Mouse (Mus musculus): ENCODE results near the gene Clrn3. TPM values are rescaled to one million over a fixed set of nuclear protein-coding genes. Genes with fewer than 3 reads are reported as not detected.
"Not testable (repeated sequence)": the region's sequence is repeated elsewhere in the genome, so short reads cannot be mapped to it uniquely, and the experiment has no call there.

Gene Clrn3
- polyA plus RNA-seq, 1 experiment: 41.7 TPM

DNA sequence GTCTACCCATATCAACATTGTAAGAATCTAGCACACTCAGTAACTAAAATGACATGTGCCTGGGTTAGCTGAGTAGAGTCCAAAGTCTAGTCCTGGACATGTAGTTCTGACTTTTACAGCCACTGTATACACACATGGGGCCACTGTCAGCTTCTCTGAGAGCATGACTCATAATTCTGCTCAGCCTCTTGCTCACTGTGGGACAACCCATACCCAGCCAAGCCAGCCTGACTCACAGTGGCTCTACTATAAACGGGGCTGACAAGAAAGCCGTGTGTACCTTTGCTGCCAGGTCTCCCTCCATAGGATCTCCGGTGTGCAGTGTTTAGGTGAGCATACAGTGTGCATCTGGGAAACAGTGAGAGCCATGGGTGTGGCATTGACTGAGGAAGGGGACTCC, 19.2 kb downstream of the Clrn3 start:
- Histone ChIP-seq H3K27ac (ENCODE audit: insufficient read depth, low read depth, low read length) (peak overlapping the region; percentile 96), H3K4me1 (ENCODE audit: control insufficient read depth, insufficient read depth, insufficient read length, low read length) (peaks cover 19% of the 10 kb centered on the region), H3K36me3 (ENCODE audit: control insufficient read depth, insufficient read depth, low read length) (peaks cover 25% of the 10 kb centered on the region), H3K27me3 (ENCODE audit: control insufficient read depth, insufficient read depth, low read length) (no peaks in the 10 kb centered on the region), H3K4me3 (ENCODE audit: low read depth, low read length) (no peak overlapping the region)
- TF ChIP-seq POLR2A (IDR thresholded peaks at IDR 0.05; ENCODE audit: low read depth, low read length): peak; percentile 67; the same call in 1 of the 2 replicates
- no peak for TF ChIP-seq CTCF (IDR thresholded peaks at IDR 0.05; ENCODE audit: extremely low read depth, insufficient read length, insufficient replicate concordance, low read depth, low read length)
- WGBS: 24% methylated on average over 3 of the region's 3 CpGs

DNA sequence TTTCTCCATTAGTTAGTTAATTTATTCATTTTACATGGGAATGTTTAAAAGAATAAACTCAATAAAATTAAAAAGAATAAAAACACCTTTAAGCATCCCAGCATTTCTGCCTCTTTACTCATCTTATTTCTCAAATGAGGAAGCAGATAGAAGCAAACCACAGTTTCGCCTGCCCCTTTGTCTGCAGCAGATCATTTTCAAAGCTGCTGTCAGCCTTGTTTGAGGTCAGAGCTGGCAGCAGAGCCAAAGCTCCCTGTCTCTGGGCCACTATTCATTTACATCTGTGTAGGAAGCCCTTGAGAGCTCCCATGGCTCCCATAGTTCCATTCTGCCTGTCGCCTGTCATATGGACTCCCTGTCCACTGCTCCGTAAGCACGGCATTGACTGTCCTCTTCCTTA, 19.9 kb downstream of the Clrn3 start:
- TF ChIP-seq POLR2A (IDR thresholded peaks at IDR 0.05; ENCODE audit: low read depth, low read length) (no peak), CTCF (IDR thresholded peaks at IDR 0.05; ENCODE audit: extremely low read depth, insufficient read length, insufficient replicate concordance, low read depth, low read length) (no peak)
- Histone ChIP-seq H3K4me3 (ENCODE audit: low read depth, low read length) (no peak overlapping the region), H3K4me1 (ENCODE audit: control insufficient read depth, insufficient read depth, insufficient read length, low read length) (peaks cover 19% of the 10 kb centered on the region), H3K27ac (ENCODE audit: insufficient read depth, low read depth, low read length) (peak overlapping the region; percentile 85), H3K27me3 (ENCODE audit: control insufficient read depth, insufficient read depth, low read length) (no peaks in the 10 kb centered on the region), H3K36me3 (ENCODE audit: control insufficient read depth, insufficient read depth, low read length) (peaks cover 19% of the 10 kb centered on the region)
- 77% methylated on average over 4 of the region's 4 CpGs for WGBS

DNA sequence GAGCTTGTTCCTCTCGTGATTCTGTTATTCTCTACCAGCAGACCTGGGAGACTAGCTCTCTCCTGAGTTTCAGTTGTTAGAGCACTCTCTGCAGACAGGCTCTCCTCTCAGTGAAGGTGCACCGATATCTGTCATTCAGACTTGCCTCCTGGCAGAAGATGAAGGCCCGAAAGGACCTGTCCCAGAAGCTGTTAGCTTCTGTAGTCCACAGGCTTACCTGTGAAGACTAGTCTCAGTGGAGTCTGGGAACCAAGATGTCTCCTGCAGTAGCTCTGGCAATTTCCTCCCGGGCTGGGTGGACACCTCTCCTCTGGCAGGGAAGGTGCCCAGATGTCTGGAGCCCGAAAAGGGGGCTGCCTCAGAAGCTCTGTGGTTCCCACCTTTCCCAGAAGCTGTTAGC, 21.9 kb downstream of the Clrn3 start:
- H3K36me3 ChIP-seq (ENCODE audit: control insufficient read depth, insufficient read depth, low read length); H3K4me3 ChIP-seq (ENCODE audit: low read depth, low read length); H3K27me3 ChIP-seq (ENCODE audit: control insufficient read depth, insufficient read depth, low read length); H3K27ac ChIP-seq (ENCODE audit: insufficient read depth, low read depth, low read length): not testable (repeated sequence)
- 94% methylated on average over 5 of the region's 5 CpGs for WGBS
- peaks cover 19% of the 10 kb centered on the region for H3K4me1 ChIP-seq (ENCODE audit: control insufficient read depth, insufficient read depth, insufficient read length, low read length)

DNA sequence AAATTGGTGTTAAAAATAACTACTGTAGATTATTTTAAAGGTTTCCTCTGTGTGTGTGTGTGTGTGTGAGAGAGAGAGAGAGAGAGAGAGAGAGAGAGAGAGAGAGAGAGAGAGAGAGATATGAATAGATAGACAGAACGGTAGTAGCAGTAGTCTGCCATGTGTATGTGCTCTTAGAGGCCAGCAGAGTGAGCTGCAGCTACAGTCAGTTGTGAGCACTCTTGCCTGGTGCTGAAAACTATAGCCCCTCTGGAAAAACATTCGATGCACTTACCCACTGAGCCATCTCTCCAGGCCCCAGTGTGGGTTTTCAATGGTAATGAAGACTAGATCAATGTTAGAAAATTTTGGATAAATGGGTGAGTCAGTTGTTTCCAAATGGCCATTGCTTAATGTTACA, 29.1 kb downstream of the Clrn3 start:
- H3K36me3 ChIP-seq (ENCODE audit: control insufficient read depth, insufficient read depth, low read length): no peaks in the 10 kb centered on the region
- no peak overlapping the region for H3K27ac ChIP-seq (ENCODE audit: insufficient read depth, low read depth, low read length)
- 40% methylated on average over 2 of the region's 2 CpGs for WGBS
- H3K27me3 ChIP-seq (ENCODE audit: control insufficient read depth, insufficient read depth, low read length): no peaks in the 10 kb centered on the region
- no peak overlapping the region for H3K4me3 ChIP-seq (ENCODE audit: low read depth, low read length)
- TF ChIP-seq CTCF (IDR thresholded peaks at IDR 0.05; ENCODE audit: extremely low read depth, insufficient read length, insufficient replicate concordance, low read depth, low read length): peak; percentile 25; the same call in 1 of the 2 replicates
- TF ChIP-seq POLR2A (IDR thresholded peaks at IDR 0.05; ENCODE audit: low read depth, low read length): no peak
- no peaks in the 10 kb centered on the region; the same call in 1 of the 2 replicates for H3K4me1 ChIP-seq (ENCODE audit: control insufficient read depth, insufficient read depth, insufficient read length, low read length)

DNA sequence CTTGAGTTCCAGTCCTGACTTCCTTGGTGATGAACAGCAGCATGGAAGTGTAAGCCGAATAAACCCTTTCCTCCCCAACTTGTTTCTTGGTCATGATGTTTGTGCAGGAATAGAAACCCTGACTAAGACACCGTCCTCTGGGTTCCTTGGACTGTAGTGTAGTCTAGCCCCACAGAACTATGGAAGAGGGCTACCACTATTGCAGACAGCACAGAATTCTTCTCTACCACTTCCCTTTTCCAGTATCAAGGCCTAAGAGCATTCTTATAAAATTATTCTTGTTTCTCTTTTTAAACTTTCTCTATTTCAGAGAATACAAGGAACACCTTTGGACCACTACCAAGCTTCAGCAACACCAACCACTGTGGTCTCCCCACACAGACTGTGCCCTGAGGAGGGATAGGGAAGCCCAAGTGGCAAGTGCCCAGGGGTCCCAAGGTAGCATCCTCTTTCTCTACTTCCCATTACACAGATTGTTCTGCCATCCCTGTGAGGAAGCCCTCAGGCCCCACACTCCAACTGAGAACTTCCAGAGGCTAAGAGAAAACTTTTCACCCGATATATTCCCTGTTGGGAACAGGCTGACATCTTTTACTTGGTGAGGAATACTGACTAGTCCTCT, 29.8 kb downstream of the Clrn3 start:
- Histone ChIP-seq H3K4me1 (ENCODE audit: control insufficient read depth, insufficient read depth, insufficient read length, low read length) (no peaks in the 10 kb centered on the region; the same call in 1 of the 2 replicates), H3K36me3 (ENCODE audit: control insufficient read depth, insufficient read depth, low read length) (no peaks in the 10 kb centered on the region), H3K4me3 (ENCODE audit: low read depth, low read length) (no peak overlapping the region), H3K27ac (ENCODE audit: insufficient read depth, low read depth, low read length) (no peak overlapping the region), H3K27me3 (ENCODE audit: control insufficient read depth, insufficient read depth, low read length) (no peaks in the 10 kb centered on the region)
- WGBS: 88% methylated on average over 3 of the region's 3 CpGs
- TF ChIP-seq POLR2A (IDR thresholded peaks at IDR 0.05; ENCODE audit: low read depth, low read length): no peak
- TF ChIP-seq CTCF (IDR thresholded peaks at IDR 0.05; ENCODE audit: extremely low read depth, insufficient read length, insufficient replicate concordance, low read depth, low read length): no peak

DNA sequence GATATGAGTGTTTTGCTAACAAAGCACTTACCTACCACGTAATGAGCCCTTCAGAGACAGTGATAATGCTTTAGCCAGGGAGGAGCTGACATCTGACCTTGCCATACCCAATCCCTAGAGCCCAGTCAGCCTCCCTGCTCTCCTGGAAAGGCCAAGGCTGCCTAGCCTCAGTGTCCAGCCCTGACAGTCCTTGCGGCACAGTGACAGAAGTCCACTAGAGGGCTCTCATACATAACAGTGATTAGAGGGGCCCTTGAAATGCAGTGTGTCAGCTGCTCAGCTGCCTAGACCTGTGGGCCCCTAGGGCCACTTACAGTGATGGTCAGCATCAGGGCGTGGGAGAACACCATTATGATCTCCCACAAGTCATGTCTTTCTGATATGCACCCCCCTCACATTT, 33.2 kb downstream of the Clrn3 start:
- H3K27me3 ChIP-seq (ENCODE audit: control insufficient read depth, insufficient read depth, low read length): no peaks in the 10 kb centered on the region
- no peak overlapping the region for H3K27ac ChIP-seq (ENCODE audit: insufficient read depth, low read depth, low read length)
- no peaks in the 10 kb centered on the region for H3K36me3 ChIP-seq (ENCODE audit: control insufficient read depth, insufficient read depth, low read length)
- no peaks in the 10 kb centered on the region; the same call in 1 of the 2 replicates for H3K4me1 ChIP-seq (ENCODE audit: control insufficient read depth, insufficient read depth, insufficient read length, low read length)
- 38% methylated on average over 3 of the region's 3 CpGs for WGBS
- TF ChIP-seq POLR2A (IDR thresholded peaks at IDR 0.05; ENCODE audit: low read depth, low read length): no peak
- peak; percentile 55; the same call in 1 of the 2 replicates for TF ChIP-seq CTCF (IDR thresholded peaks at IDR 0.05; ENCODE audit: extremely low read depth, insufficient read length, insufficient replicate concordance, low read depth, low read length)
- no peak overlapping the region for H3K4me3 ChIP-seq (ENCODE audit: low read depth, low read length)

DNA sequence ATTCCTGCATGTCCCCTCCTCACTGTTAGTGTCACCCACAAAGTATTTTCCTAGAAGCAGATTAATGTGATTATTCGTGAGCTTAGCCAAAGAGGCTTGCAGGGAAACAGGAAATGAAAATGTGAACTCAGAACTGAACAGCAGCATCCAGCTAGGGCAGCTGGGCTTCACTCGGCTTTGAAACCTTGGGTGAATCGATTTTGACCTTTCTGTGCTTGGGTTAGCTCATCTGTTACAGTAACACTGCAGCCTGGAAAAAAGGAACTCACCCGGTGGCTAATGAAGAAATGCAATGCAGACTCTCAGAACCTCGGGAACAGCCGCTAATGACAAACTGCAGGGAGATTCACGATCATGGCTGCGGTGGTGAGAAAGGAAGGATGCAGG, 38.0 kb downstream of the Clrn3 start:
- H3K36me3 ChIP-seq (ENCODE audit: control insufficient read depth, insufficient read depth, low read length): no peaks in the 10 kb centered on the region
- no peaks in the 10 kb centered on the region; the same call in 1 of the 2 replicates for H3K4me1 ChIP-seq (ENCODE audit: control insufficient read depth, insufficient read depth, insufficient read length, low read length)
- TF ChIP-seq POLR2A (IDR thresholded peaks at IDR 0.05; ENCODE audit: low read depth, low read length): no peak
- TF ChIP-seq CTCF (IDR thresholded peaks at IDR 0.05; ENCODE audit: extremely low read depth, insufficient read length, insufficient replicate concordance, low read depth, low read length): no peak
- no peak overlapping the region for H3K27ac ChIP-seq (ENCODE audit: insufficient read depth, low read depth, low read length)
- WGBS: 50% methylated on average over 8 of the region's 8 CpGs
- no peak overlapping the region for H3K4me3 ChIP-seq (ENCODE audit: low read depth, low read length)
- H3K27me3 ChIP-seq (ENCODE audit: control insufficient read depth, insufficient read depth, low read length): no peaks in the 10 kb centered on the region

Measured in small intestine, adult 2 months (tissue).